Mouse (Mus musculus) thymus, postnatal 36 days (tissue): Measurements from ENCODE around the gene Yeats2.
"Not testable (repeated sequence)": the region's sequence is repeated elsewhere in the genome, so short reads cannot be mapped to it uniquely, and the experiment has no call there.

Experiments used
- DNase-seq, 2 experiments: peaks; one replicate each; pipeline ENCODE4 v3.0.0; 2022; ENCODE audit warnings: mixed read lengths in 2 of 2

Gene Yeats2

DNA sequence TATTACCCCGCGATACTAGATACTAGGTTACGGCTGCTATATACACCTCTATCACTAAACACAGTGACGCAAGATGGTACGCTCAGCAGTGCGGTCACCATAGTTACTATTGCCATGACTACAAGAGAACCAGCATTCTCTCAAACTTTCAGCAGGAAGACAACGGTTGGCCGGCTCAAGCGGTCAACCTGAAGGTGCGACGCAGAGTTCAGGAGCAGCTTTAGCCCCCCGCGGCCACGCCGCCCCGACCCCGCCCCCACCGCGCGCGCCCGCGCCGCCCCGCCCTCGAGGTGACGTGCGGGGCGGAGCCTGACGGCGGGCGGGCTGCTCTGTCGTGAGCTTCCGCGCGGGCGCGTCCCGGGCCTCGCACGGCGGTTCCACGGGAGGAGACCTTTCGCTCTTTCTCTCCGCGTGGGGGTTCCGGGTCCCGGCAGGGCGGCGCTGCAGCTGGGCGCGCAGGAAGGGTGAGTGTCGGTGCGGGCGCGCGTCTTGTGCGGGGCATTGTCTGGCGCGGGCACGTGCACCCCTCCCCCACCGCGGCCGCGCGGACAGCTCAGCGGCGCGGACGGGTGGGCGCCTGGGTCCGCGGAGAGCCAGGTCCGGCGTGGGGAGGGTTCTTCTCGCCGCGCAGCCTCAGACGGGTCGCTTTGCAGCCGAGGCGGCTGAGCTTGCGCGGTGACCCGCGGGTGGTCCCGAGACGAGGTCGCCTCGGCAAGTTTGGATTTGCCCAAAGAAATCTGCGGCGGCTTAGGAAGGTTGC lies at the start of gene Yeats2:
Gene Yeats2, plus strand, starts transcription at position 292 of the 760 bp plus-strand sequence.
- DNase-seq = peak; percentile 89 to 93

DNA sequence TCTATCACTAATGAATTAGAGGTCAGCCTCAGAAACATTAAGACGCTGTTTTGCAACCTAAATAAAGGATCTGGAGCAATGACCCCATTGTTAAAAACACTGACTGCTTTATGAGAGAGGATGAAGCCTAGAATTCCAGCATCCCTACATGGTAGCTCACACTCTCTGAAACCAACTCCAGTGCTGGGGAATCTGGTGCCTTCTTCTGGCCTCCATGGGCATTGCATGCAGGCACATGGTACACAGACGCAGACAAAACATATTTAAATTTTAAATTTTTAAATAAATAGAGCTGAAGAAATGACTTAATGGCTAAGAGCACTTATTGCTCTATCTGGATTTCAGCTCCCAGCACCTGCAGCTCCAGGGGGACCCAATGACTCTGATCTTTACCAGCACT lies 44.9 kb upstream of the Yeats2 start:
- DNase-seq = peak in 1 of 2 experiments; percentile 16

DNA sequence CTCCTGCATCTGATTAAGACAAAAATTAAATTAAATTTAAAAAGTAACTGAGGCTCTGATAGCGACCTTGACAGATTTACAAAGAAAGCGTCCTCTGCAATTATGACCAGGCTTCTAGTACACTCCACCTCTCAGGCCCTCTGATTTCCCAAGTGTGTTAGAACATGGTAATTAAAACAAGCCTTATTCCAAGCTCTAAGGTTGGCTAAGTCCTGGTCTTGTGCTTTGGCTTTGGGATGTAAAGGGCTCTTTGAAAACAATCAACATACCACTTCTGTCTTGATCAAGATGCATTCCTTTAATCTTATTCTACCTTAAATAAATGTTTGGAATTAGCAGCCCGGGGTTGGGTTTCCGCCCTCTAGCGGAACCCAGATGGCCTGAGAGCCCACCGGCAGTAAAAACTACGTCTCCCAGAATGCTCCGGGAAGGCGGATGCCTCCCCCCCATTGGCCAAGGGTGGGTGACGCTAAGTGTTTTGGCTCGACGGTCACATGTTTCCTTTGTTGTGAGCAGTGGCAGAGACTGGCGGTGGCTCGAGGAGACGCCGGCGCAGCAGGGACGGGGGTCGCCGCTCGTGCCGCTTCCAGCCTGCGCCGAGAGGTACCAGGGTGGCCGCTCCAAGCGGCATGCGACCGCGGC lies 43.7 kb upstream of the Yeats2 start, which contains the start of gene Klhl24:
Gene Klhl24, plus strand, starts transcription at position 474 of the 642 bp plus-strand sequence.
- DNase-seq = peak; percentile 89 to 94

DNA sequence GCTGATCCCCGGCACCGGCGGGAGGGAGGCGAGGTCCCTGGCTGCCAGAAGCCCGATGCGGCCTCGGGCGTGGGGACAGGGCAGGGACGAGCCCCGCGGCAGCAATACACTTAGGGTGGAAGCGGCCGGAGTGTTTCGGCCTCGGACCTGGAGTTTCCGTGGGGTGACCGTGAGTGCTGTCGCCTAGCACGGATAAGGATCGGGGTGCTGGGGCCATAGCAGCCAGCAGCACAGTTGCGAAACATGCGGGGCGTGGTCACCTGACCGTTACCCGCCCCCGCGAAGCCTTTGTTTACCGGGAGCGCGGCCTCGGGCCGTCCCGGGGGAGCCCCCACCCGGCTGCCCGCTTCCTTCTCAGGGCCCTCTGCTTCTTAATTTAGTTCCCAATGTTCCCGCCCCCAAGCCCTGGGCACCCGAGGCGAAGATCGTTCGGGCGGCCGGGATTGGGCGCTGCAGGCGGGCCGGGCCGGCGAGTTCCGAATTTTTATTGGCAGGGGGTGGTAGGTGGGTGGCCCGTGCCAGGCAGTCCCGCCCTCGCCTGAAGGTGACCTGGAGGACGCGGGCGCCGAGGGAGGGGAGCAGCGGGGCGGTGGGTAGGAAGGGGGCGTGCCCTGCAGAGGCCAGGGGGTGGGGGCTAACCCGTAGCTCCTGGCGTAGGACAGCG lies 43.0 kb upstream of the Yeats2 start:
- DNase-seq = peak; percentile 90 to 96

DNA sequence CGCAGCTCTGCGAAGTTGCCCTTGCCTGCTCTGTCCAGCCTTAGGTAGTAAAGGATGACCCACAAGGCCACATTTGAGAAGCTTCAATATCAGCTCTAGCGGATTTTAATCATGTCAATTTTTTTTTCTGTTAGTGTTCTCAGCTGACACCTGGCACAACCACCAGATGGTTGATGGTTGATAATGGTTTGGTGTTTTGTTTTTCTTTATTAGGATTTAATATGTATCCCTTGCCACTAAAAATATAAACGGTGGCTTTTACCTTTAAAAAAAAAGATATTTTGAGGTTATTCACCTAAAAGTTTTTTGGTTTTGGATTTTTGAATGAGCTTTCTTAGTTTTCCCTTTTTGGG lies 42.5 kb upstream of the Yeats2 start:
- no peak for DNase-seq

DNA sequence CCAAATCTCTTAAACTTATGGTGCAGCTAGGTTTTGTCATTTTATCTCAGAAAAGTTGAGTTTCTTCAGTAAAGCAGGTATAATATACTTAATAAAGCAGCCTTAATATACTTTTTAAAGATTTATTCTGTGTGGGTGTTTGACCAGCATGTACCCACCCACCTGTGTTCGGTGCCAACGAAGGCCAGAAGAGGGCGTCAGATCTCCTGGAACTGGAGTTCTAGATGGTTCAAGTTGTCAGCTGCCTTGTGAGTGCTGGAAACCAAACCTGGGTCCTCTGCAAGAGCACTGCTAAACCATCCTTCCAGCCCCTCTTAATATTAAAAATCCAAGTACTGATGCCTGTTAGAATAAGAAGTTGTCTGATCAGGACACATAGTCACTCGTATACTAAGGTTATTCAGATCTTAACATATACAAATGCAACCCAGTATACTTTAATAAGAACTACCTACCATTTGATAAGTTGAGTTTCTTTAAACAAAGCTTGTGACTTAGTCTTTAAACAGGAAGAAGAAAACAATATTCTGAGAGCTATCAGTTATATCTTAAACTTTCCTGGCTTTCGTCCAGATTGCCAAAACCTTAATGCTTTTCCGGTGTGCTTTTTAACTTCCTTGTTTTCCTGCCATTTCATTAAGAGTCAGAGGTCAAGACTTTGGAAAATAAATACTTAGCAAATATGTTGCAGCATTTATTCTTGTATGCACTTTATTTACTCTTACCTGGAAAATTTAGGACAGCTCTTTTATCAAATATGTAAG lies 41.8 kb upstream of the Yeats2 start:
- DNase-seq = peak; percentile 6 to 42

DNA sequence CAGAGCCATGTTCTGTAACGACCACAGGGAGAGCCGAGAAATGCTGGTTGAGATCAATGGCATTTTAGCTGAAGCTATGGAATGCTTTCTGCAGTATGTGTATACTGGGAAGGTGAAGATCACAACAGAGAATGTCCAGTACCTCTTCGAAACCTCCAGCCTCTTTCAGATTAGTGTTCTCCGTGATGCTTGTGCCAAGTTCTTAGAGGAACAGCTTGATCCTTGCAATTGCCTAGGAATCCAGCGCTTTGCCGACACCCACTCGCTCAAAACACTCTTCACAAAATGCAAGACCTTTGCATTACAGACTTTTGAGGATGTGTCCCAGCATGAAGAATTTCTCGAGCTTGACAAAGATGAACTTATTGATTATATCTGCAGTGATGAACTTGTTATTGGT lies 33.9 kb upstream of the Yeats2 start:
- DNase-seq = no peak

DNA sequence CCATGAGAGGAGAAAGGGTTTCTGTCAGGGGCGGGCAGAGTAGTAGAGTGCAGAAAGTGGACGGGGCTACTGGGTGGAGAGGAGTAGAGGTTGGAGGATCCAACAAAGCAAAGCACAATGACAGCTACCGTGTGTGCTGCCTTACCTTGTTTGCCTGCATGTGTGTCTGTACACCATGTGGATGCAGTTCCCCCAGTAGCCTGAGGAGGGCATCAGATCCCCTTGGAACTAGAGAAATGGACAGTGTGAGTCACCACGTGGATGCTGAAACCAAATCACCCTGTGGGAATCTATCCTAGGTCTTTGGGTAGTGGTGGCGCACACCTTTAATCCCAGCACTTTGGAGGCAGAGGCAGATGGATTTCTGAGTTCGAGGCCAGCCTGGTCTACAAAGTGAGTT lies 31.9 kb upstream of the Yeats2 start:
- no peak for DNase-seq

DNA sequence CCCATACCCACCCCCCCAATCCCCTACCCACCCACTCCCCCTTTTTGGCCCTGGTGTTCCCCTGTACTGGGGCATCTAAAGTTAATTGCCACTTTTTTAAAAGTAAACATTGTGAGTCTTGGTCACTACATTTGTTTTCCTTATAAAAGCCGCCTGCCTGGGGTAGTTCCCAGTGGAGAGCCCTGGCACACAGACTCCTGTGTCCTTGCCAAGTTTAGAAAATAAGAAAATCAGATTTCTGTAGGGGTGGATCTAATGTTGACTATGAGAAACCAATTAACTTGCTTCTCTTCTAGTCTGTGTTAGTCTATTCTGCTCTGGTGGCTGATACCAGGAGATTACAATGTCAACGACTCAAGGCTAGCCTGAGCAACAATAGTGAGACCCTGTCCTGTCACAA lies 28.2 kb upstream of the Yeats2 start:
- DNase-seq = no peak

DNA sequence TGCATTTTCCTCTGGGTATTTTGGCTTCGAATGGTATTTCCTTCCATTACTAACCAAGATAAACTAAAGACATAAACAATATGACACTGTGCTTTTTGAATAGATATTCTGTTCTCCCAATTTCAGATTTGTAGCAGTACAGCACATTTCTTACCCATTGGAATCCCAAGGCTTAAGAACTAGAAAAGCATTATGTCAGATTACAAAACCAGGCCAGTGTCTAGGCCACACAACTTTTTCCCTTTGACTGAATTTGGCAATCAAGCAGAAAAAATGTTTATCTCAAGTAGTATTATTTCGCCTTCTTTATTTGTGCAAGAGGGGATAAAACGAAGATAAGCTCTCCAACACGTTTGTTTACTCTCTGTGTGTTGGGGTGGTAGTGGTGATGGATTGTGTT lies 24.8 kb upstream of the Yeats2 start:
- no peak for DNase-seq

DNA sequence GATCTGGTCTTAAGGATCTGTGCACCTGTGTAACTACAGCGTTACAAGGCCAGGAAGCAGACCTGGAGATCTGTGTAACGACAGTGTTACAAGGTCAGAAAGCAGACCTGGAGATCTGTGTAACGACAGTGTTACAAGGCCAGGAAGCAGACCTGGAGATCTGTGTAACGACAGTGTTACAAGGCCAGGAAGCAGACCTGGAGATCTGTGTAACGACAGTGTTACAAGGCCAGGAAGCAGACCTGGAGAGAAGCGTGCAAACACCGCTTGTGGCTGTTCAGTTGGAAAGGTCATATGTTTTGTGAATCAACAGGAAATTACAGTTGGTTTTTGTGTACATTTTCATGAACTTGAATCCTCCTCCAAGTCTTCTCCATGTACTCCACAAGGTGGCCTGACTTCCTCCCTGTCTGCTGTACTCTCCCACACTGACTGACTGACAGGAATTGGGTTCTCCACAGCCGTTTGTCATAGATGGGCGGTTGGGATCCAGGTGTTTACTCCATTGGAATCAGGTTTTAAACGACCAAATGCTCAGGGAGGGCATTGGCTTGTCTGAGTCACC lies 14.5 kb upstream of the Yeats2 start:
- DNase-seq = not testable (repeated sequence)

DNA sequence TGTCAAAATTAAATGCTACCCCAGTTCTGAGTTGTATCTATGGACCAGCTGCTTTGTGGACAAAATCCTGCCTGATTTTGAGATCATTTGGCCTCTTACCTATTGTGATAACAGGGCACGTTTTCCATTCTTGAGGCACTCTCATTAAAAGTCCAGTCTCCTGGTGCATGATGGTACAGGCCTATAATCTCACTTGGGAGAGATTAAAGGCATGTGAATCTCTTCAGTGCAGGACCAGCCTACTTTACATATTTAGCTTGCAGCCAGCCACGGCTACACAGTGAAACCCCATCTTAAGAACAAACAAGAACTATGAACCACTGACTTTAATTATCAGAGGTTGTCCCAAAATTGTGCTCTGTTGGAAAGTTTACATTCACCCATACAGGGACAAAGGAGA lies 10.5 kb upstream of the Yeats2 start:
- DNase-seq = no peak

DNA sequence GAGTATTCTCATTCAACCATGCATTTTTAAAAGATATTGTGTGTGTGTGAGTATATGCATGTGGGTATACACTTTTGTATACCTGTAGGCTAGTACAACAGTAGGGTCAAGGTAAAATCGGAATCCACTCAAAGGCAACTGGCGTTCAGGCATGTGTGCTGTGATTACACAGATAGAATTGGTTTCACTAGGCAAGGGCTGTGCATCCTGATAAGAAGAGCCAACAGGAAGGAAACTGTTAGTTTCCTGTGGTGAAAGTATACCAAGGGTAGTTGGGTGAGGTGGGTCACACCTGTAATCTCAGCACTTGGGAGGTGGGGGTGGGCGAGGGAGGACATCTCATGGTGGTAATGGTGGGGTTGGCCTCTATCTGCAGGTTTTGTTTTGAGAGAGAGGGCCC lies 3.7 kb downstream of the Yeats2 start:
- no peak for DNase-seq

DNA sequence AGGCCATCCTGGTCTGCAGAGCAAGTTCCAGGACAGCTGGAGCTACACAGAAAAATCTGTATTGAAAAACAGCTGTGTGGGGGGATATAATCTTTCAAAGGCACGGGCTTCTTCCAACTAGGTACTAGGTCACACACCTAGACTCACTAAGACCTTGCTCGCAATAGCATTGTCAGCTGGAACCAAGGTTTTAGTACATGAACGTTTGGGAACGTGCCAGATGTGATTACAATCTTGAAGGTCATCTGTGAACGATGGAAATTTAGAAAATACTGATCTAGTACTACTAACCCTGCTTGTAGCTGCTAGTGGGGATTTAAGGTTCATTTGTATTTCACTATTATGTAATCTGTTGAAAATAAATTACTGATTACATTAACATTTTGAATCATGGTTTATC lies 11.1 kb downstream of the Yeats2 start:
- no peak for DNase-seq

DNA sequence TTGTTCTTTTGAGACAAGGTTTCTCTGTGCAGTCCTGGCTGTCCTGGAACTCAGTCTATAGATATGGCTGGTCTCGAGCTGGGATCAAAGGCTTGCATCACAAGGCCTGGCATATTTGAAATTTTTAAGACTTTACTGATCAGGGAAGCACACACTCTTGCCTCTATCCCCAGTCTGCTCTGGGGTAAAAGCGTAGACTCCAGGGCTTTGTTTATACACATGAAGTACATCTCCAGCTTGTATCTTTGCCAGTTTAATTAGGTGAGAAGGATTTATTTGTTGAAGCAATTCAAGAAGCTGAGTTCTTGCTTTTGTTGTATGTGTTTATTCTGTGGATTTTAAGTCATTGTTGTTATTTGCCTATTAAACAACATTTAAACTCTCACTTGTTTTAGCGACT lies 12.9 kb downstream of the Yeats2 start:
- DNase-seq = no peak

DNA sequence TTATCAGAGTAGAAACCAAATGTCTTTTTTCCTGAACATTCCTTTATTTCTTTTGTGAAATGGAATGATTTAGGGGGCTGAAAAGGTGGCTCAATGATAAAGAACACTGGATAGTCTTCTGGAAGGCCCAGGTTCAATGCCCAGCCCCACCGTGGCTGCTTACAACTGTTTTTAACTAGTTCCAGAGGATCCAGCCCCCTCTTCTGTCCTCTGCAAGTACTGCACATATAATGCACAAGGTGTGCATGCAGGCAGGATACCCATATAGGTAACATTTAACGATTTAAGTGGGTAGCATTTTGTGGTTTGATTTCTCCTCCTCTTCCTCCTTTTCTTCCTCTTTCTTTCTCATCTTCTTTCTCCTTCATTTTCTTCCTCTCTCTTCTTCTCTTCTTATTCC lies 19.3 kb downstream of the Yeats2 start:
- no peak for DNase-seq

DNA sequence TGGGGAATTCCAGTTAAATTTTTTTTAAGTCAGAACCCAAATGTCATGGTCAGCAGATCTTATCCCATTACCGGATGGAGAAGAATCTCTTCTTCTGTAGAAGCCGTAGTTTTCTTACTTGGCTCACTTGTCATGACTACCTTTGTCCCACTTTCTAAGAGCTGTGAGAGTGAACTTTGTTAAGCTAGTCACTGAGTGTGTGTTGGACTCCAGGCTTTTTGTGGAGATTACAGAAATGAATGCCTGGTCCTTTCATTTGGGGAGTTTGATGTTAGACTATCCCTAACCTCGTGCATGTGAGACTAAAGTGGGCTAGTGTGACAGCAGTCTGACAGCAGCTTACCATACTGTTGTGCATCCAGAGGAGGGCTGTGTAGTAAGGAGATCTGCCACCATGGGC lies 28.2 kb downstream of the Yeats2 start:
- DNase-seq = no peak

DNA sequence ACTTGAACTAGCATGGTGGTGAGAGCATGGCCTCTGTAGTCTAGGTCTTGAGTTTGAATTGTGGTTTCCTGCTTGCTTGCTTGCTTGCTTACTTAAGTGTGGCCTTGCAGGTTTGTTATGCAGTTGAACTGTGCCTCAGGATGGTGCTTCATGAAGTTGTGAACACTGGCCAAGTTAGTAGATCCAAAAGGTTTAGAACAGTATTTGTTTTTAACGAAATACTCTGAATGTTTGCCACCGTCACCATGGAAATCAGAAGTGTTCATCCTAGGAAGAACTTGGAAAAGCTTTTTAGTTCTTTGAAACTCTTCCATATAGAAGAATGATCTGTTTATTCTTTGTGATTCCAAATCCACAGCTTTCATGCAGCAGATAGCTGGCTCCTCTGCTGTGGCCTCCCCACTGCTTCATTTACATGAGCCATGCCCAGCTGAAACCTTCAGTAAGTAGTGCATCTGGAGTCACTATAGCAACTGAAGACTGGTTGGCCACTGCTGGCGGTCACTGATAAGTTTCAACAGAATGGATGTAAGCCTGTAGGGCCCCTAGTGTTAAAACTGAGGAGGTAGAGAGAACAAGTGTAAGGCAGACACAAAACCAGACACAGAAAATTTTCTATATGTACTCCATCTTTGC lies 28.7 kb downstream of the Yeats2 start:
- no peak for DNase-seq

DNA sequence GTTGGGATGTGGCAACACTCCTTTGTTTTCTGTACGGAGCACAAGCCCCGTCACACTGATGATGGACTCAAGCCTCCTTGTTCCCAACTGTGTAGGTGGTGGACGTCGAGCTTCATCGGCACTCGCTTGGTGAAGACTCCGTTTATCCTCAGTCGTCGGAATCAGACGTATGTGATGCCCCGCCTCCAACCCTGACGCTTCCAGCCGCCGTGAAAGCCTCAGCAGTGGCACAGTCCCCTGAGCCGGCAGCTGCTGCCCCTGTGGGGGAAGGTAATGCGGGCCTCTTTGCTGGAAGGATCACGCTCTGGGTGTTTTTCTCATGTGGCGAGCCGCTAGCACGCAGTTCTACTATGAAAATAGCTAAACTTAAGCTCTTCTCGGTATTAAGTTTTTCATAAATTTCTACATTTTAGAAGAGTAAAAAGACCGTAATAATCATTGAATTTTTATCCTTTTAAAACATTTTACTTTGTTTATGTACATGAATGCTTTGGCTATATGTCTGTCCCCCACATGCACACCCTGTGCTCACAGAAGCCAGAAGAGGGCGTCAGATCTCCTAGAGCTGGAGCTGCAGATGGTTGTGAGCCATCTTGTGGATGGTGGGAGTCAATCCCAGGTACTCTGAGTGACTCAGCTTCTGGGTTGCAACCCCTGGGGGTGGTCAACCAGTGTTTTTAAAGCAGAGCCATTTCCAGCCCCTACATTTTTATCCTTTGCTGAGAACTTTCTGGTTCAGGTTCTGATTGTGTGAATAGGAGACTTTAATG lies 38.7 kb downstream of the Yeats2 start:
- DNase-seq = no peak

DNA sequence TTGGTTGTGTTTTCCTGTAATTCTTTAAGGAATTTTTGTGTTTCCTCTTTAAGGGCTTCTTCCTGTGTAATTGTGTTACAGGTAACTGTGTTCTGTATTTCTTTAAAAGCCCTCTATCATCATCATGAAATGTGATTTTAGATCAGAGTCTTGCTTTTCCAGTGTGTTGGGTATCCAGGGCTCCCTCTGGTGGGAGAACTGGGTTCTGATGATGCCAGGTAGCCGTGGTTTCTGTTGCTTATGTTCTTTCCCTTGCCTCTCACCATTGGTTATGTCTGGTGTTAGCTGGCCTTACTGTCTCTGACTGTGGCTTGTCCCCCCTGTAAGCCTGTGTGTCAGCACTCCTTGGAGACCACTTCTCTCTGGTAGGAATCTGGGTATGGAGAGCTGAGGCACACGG lies 44.5 kb downstream of the Yeats2 start:
- no peak for DNase-seq

DNA sequence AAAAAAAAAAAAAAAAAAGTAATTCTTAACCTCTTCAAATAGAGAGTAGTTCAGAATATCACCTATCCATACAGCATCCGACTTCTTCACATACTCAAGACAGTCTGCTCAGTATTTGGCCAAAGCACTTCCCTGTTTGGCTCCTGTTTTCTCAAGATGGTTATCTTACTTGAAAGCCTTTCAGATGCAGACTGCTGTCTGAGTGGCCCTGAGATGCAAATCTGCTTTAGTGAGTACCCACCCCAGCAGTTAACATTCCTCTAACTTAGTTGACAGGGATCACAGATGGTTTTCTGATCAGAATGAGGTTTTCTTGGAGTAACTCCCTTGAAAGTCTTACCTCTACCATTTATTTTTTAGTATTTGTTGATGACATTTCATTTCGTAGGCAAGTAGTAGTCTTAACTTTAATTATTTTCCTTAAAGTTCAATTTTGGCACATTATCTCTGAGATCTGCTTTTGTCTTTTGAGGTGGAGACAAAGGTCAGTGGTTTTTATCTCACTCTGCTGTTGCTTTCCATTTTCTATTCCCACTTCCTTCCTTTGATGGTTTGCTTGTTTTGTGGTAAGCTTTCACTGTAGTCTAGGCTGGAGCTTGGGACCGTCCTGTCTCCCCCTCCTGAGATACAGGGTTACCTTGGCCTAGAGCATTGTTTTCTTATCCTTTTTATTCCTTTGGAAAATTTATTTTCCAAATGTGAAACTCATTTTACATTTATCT lies 50.5 kb downstream of the Yeats2 start:
- no peak for DNase-seq
